Mouse (Mus musculus): ENCODE measurements at regions not wholly inside any gene's neighbourhood (a gene's known extent, or its start where the extent isn't known, plus 50 kb on each side); places are given as distances from the start of the nearest gene placed in this dataset.
A peak's percentile ranks its signal among the peaks of the same experiment; 100 is the strongest.

- no peak overlapping the region for H3K4me2 ChIP-seq
- H3K9ac ChIP-seq, result no peak overlapping the region
- no peaks in the 10 kb centered on the region for H3K36me3 ChIP-seq (ENCODE audit: poor library complexity, severe bottlenecking)
- ATAC-seq, result no peak
- H3K4me1 ChIP-seq, result no peaks in the 10 kb centered on the region
- WGBS, result 93% methylated on average over 3 of the region's 3 CpGs
- no peak overlapping the region for H3K27ac ChIP-seq
- no peaks in the 10 kb centered on the region for H3K9me3 ChIP-seq (replicated peaks)
- H3K27me3 ChIP-seq, result no peaks in the 10 kb centered on the region
- H3K4me3 ChIP-seq, result no peak overlapping the region
These were observed 491.9 kb upstream of the 4930452B06Rik start for GRCm38 (mm10) chr14:9157941-9158340.

- ATAC-seq, result no peak
- Histone ChIP-seq H3K9me3 (replicated peaks) (no peaks in the 10 kb centered on the region), H3K27ac (no peak overlapping the region), H3K4me3 (no peak overlapping the region), H3K9ac (no peak overlapping the region), H3K4me1 (no peaks in the 10 kb centered on the region), H3K36me3 (ENCODE audit: poor library complexity, severe bottlenecking) (no peaks in the 10 kb centered on the region), H3K27me3 (no peaks in the 10 kb centered on the region), H3K4me2 (no peak overlapping the region)
- 65% methylated on average over 1 of the region's 1 CpGs for WGBS
These were observed 484.8 kb upstream of the 4930452B06Rik start for GRCm38 (mm10) chr14:9150841-9151240.

GRCm38 (mm10) chr14:9146595-9147219 lies 480.7 kb upstream of the 4930452B06Rik start:
- Histone ChIP-seq H3K27ac (no peak overlapping the region), H3K4me2 (no peak overlapping the region), H3K9me3 (replicated peaks) (no peaks in the 10 kb centered on the region), H3K27me3 (no peaks in the 10 kb centered on the region), H3K4me3 (no peak overlapping the region), H3K36me3 (ENCODE audit: poor library complexity, severe bottlenecking) (no peaks in the 10 kb centered on the region), H3K4me1 (no peaks in the 10 kb centered on the region), H3K9ac (no peak overlapping the region)
- WGBS, result 87% methylated on average over 4 of the region's 4 CpGs
- no peak for ATAC-seq

GRCm38 (mm10) chr14:9105708-9106107 lies 439.7 kb upstream of the 4930452B06Rik start:
- no peak for ATAC-seq
- no peak overlapping the region for H3K27ac ChIP-seq
- H3K27me3 ChIP-seq, result no peaks in the 10 kb centered on the region
- H3K9me3 ChIP-seq (replicated peaks), result no peaks in the 10 kb centered on the region
- no peak overlapping the region for H3K9ac ChIP-seq
- H3K4me3 ChIP-seq, result no peak overlapping the region
- no peak overlapping the region for H3K4me2 ChIP-seq
- WGBS, result 81% methylated on average over 1 of the region's 1 CpGs
- H3K4me1 ChIP-seq, result no peaks in the 10 kb centered on the region
- no peaks in the 10 kb centered on the region for H3K36me3 ChIP-seq (ENCODE audit: poor library complexity, severe bottlenecking)

- H3K4me3 ChIP-seq, result no peak overlapping the region
- WGBS, result 78% methylated on average over 5 of the region's 5 CpGs
- no peaks in the 10 kb centered on the region for H3K27me3 ChIP-seq
- H3K4me1 ChIP-seq, result peaks cover 3% of the 10 kb centered on the region; the same call in 1 of the 2 replicates
- H3K27ac ChIP-seq, result no peak overlapping the region
- no peaks in the 10 kb centered on the region for H3K9me3 ChIP-seq (replicated peaks)
- peak; percentile 68 for ATAC-seq
- H3K4me2 ChIP-seq, result no peak overlapping the region
- H3K9ac ChIP-seq, result no peak overlapping the region
- no peaks in the 10 kb centered on the region for H3K36me3 ChIP-seq (ENCODE audit: poor library complexity, severe bottlenecking)
These were observed 423.7 kb upstream of the 4930452B06Rik start for GRCm38 (mm10) chr14:9089625-9090326.

GRCm38 (mm10) chr14:9087103-9087502 lies 421.1 kb upstream of the 4930452B06Rik start:
- no peak for ATAC-seq
- Histone ChIP-seq H3K4me3 (no peak overlapping the region), H3K27ac (no peak overlapping the region), H3K4me2 (no peak overlapping the region), H3K27me3 (no peaks in the 10 kb centered on the region), H3K36me3 (ENCODE audit: poor library complexity, severe bottlenecking) (no peaks in the 10 kb centered on the region), H3K9me3 (replicated peaks) (no peaks in the 10 kb centered on the region), H3K9ac (no peak overlapping the region), H3K4me1 (peaks cover 3% of the 10 kb centered on the region; the same call in 1 of the 2 replicates)

GRCm38 (mm10) chr14:9079632-9080031 lies 413.6 kb upstream of the 4930452B06Rik start:
- H3K4me1 ChIP-seq, result no peaks in the 10 kb centered on the region
- H3K9ac ChIP-seq, result no peak overlapping the region
- no peaks in the 10 kb centered on the region for H3K27me3 ChIP-seq
- 84% methylated on average over 2 of the region's 2 CpGs for WGBS
- no peak overlapping the region for H3K4me3 ChIP-seq
- H3K36me3 ChIP-seq (ENCODE audit: poor library complexity, severe bottlenecking), result no peaks in the 10 kb centered on the region
- H3K9me3 ChIP-seq (replicated peaks), result no peaks in the 10 kb centered on the region
- no peak overlapping the region for H3K4me2 ChIP-seq
- H3K27ac ChIP-seq, result no peak overlapping the region
- ATAC-seq, result no peak

- Histone ChIP-seq H3K4me1 (no peaks in the 10 kb centered on the region), H3K36me3 (ENCODE audit: poor library complexity, severe bottlenecking) (no peaks in the 10 kb centered on the region), H3K27me3 (no peaks in the 10 kb centered on the region), H3K4me3 (no peak overlapping the region), H3K9ac (no peak overlapping the region), H3K4me2 (no peak overlapping the region), H3K27ac (no peak overlapping the region), H3K9me3 (replicated peaks) (no peaks in the 10 kb centered on the region)
- WGBS, result 78% methylated on average over 1 of the region's 1 CpGs
- no peak for ATAC-seq
These were observed 413.0 kb upstream of the 4930452B06Rik start for GRCm38 (mm10) chr14:9079014-9079413.

- no peak overlapping the region for H3K4me2 ChIP-seq
- 89% methylated on average over 3 of the region's 3 CpGs for WGBS
- no peaks in the 10 kb centered on the region for H3K36me3 ChIP-seq (ENCODE audit: poor library complexity, severe bottlenecking)
- H3K27ac ChIP-seq, result no peak overlapping the region
- no peak overlapping the region for H3K4me3 ChIP-seq
- ATAC-seq, result no peak
- no peak overlapping the region for H3K9ac ChIP-seq
- H3K9me3 ChIP-seq (replicated peaks), result no peaks in the 10 kb centered on the region
- no peaks in the 10 kb centered on the region for H3K4me1 ChIP-seq
- no peaks in the 10 kb centered on the region for H3K27me3 ChIP-seq
These were observed 405.1 kb upstream of the 4930452B06Rik start for GRCm38 (mm10) chr14:9071176-9071575.

GRCm38 (mm10) chr14:9060058-9060457 lies 394.0 kb upstream of the 4930452B06Rik start:
- Histone ChIP-seq H3K9me3 (replicated peaks) (no peaks in the 10 kb centered on the region), H3K4me3 (no peak overlapping the region), H3K27me3 (no peaks in the 10 kb centered on the region), H3K27ac (no peak overlapping the region), H3K36me3 (ENCODE audit: poor library complexity, severe bottlenecking) (no peaks in the 10 kb centered on the region), H3K4me2 (no peak overlapping the region), H3K4me1 (no peaks in the 10 kb centered on the region), H3K9ac (no peak overlapping the region)
- no peak for ATAC-seq
- WGBS, result 73% methylated on average over 9 of the region's 9 CpGs

- ATAC-seq, result peak; percentile 68; the same call in 1 of the 2 replicates
These were observed 362.8 kb upstream of the 4930452B06Rik start for GRCm38 (mm10) chr14:9028811-9029210.

GRCm38 (mm10) chr14:9015826-9016225 lies 349.8 kb upstream of the 4930452B06Rik start:
- no peak for ATAC-seq
- WGBS, result 91% methylated on average over 6 of the region's 6 CpGs

More at GRCm38 (mm10) chr14:9028811-9029210, 362.8 kb upstream of the 4930452B06Rik start:
- Histone ChIP-seq H3K36me3 (ENCODE audit: poor library complexity, severe bottlenecking) (no peaks in the 10 kb centered on the region), H3K27ac (no peak overlapping the region), H3K4me1 (no peaks in the 10 kb centered on the region), H3K9me3 (replicated peaks) (no peaks in the 10 kb centered on the region), H3K4me2 (no peak overlapping the region), H3K27me3 (no peaks in the 10 kb centered on the region), H3K9ac (no peak overlapping the region), H3K4me3 (no peak overlapping the region)
- 37% methylated on average over 6 of the region's 6 CpGs for WGBS

More at GRCm38 (mm10) chr14:9015826-9016225, 349.8 kb upstream of the 4930452B06Rik start:
- H3K27me3 ChIP-seq, result no peaks in the 10 kb centered on the region
- no peak overlapping the region for H3K27ac ChIP-seq
- no peak overlapping the region for H3K4me2 ChIP-seq
- no peaks in the 10 kb centered on the region for H3K4me1 ChIP-seq
- no peaks in the 10 kb centered on the region for H3K9me3 ChIP-seq (replicated peaks)
- H3K4me3 ChIP-seq, result no peak overlapping the region
- H3K9ac ChIP-seq, result no peak overlapping the region
- no peaks in the 10 kb centered on the region for H3K36me3 ChIP-seq (ENCODE audit: poor library complexity, severe bottlenecking)

All from forebrain, embryonic 13.5 days (tissue).